Mouse (Mus musculus): ENCODE results near the gene Ptprg. TPM values are rescaled to one million over a fixed set of nuclear protein-coding genes. Genes with fewer than 3 reads are reported as not detected.
"Not testable (repeated sequence)": the region's sequence is repeated elsewhere in the genome, so short reads cannot be mapped to it uniquely, and the experiment has no call there.

Ptprg gene
- polyA plus RNA-seq, 1 experiment, result 12.1 TPM

DNA sequence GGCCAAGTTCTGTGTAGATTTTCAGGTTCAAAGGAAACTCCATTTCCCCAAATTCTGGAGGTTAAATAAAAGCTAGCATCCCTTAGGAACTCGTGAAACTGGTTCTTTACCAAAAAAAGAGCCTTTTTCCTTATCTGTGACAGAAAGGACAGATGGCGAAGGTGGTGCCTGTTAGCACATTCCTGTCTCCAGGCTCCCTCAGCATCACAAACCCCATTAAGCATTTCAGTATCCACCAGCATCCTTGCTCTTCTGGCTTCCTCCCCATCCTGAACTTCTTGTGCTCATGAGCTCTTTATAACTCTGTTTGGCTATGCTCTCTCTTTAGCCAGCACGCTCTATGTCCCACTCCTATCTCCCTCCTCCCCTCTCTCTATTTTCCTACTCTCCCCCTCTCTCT lies 486.4 kb downstream of the Ptprg start:
- no peak overlapping the region for H3K27ac ChIP-seq (ENCODE audit: control insufficient read depth, insufficient read depth, low read depth, low read length)
- no peaks in the 10 kb centered on the region for H3K4me1 ChIP-seq (ENCODE audit: control insufficient read depth, insufficient read depth, low read length)
- H3K4me3 ChIP-seq (ENCODE audit: control insufficient read depth, low read depth, low read length), result no peak overlapping the region
- no peak for TF ChIP-seq CTCF (IDR thresholded peaks at IDR 0.05; ENCODE audit: control insufficient read depth, insufficient read depth, insufficient replicate concordance, low read depth, low read length)
- TF ChIP-seq POLR2A (IDR thresholded peaks at IDR 0.05; ENCODE audit: control insufficient read depth, low read depth, low read length), result no peak
- H3K36me3 ChIP-seq (ENCODE audit: control insufficient read depth, insufficient read depth, low read length), result no peaks in the 10 kb centered on the region
- H3K27me3 ChIP-seq (ENCODE audit: control insufficient read depth, insufficient read depth, low read length), result no peaks in the 10 kb centered on the region

- Histone ChIP-seq H3K27me3 (ENCODE audit: control insufficient read depth, insufficient read depth, low read length) (no peaks in the 10 kb centered on the region), H3K4me3 (ENCODE audit: control insufficient read depth, low read depth, low read length) (no peak overlapping the region), H3K4me1 (ENCODE audit: control insufficient read depth, insufficient read depth, low read length) (no peaks in the 10 kb centered on the region), H3K27ac (ENCODE audit: control insufficient read depth, insufficient read depth, low read depth, low read length) (no peak overlapping the region), H3K36me3 (ENCODE audit: control insufficient read depth, insufficient read depth, low read length) (no peaks in the 10 kb centered on the region)
- TF ChIP-seq CTCF (IDR thresholded peaks at IDR 0.05; ENCODE audit: control insufficient read depth, insufficient read depth, insufficient replicate concordance, low read depth, low read length) (no peak), POLR2A (IDR thresholded peaks at IDR 0.05; ENCODE audit: control insufficient read depth, low read depth, low read length) (no peak)
Observed at GRCm38 (mm10) chr14:12041566-12041965, 488.2 kb downstream of the Ptprg start.

DNA sequence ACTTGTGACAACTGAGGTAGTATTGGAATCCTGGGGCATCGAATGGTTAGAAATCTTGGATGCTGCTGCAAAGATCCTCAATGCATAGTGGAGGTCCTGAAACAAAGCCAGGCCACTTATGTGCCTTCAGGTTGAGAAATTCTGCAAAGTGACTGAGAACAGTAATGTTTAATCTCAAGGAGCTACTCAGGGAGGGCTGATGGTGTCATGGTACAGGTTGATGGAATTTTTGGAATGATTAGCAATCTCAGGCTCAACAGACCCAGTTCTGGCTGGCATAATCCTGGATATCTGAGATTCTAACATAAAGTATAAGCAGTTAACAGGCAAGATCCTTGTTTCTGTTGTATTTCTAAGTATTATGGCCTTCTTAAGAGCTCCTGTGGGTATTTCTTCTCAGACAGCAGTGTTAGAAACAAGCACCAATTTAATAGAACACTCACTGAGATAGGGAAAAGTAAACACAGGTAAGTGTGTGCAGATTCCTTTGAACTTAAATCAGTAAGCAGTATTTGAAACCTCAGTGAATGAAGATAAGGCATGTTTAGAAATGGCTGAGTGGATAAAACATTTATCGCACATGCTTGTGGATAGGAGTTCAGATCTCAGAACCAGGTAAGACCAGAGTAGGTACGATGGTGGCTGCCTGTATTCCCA lies 493.0 kb downstream of the Ptprg start:
- TF ChIP-seq POLR2A (IDR thresholded peaks at IDR 0.05; ENCODE audit: control insufficient read depth, low read depth, low read length) (no peak), CTCF (IDR thresholded peaks at IDR 0.05; ENCODE audit: control insufficient read depth, insufficient read depth, insufficient replicate concordance, low read depth, low read length) (no peak)
- H3K4me1 ChIP-seq (ENCODE audit: control insufficient read depth, insufficient read depth, low read length), result no peaks in the 10 kb centered on the region
- no peaks in the 10 kb centered on the region for H3K36me3 ChIP-seq (ENCODE audit: control insufficient read depth, insufficient read depth, low read length)
- H3K27ac ChIP-seq (ENCODE audit: control insufficient read depth, insufficient read depth, low read depth, low read length), result no peak overlapping the region
- no peak overlapping the region for H3K4me3 ChIP-seq (ENCODE audit: control insufficient read depth, low read depth, low read length)
- no peaks in the 10 kb centered on the region for H3K27me3 ChIP-seq (ENCODE audit: control insufficient read depth, insufficient read depth, low read length)

DNA sequence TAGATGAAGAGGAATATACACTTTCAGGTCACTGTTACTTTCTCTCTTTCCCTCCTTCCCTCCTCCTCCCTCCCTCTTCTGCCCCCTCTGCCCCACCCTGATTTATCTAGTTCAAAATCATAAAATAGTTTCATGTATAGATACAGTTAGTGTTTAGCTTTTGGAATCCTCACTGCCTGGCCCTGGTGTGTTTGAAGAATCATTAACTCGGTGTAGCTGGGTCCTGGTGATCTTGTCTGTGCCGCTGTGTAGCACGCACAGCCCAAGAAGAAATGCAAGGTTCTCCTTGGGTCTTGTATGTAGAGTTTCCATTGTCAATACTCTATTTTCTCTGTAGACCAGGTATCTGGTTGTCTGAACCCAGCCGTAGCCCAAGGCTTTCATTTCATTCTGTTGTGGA lies 494.3 kb downstream of the Ptprg start:
- no peaks in the 10 kb centered on the region for H3K4me1 ChIP-seq (ENCODE audit: control insufficient read depth, insufficient read depth, low read length)
- H3K36me3 ChIP-seq (ENCODE audit: control insufficient read depth, insufficient read depth, low read length), result no peaks in the 10 kb centered on the region
- no peak overlapping the region for H3K4me3 ChIP-seq (ENCODE audit: control insufficient read depth, low read depth, low read length)
- no peak overlapping the region for H3K27ac ChIP-seq (ENCODE audit: control insufficient read depth, insufficient read depth, low read depth, low read length)
- TF ChIP-seq CTCF (IDR thresholded peaks at IDR 0.05; ENCODE audit: control insufficient read depth, insufficient read depth, insufficient replicate concordance, low read depth, low read length) (no peak), POLR2A (IDR thresholded peaks at IDR 0.05; ENCODE audit: control insufficient read depth, low read depth, low read length) (no peak)
- no peaks in the 10 kb centered on the region for H3K27me3 ChIP-seq (ENCODE audit: control insufficient read depth, insufficient read depth, low read length)

GRCm38 (mm10) chr14:12056912-12057524 lies 503.7 kb downstream of the Ptprg start:
- Histone ChIP-seq H3K27ac (ENCODE audit: control insufficient read depth, insufficient read depth, low read depth, low read length) (no peak overlapping the region), H3K4me3 (ENCODE audit: control insufficient read depth, low read depth, low read length) (no peak overlapping the region), H3K36me3 (ENCODE audit: control insufficient read depth, insufficient read depth, low read length) (no peaks in the 10 kb centered on the region), H3K27me3 (ENCODE audit: control insufficient read depth, insufficient read depth, low read length) (no peaks in the 10 kb centered on the region), H3K4me1 (ENCODE audit: control insufficient read depth, insufficient read depth, low read length) (no peaks in the 10 kb centered on the region)
- TF ChIP-seq CTCF (IDR thresholded peaks at IDR 0.05; ENCODE audit: control insufficient read depth, insufficient read depth, insufficient replicate concordance, low read depth, low read length) (no peak), POLR2A (IDR thresholded peaks at IDR 0.05; ENCODE audit: control insufficient read depth, low read depth, low read length) (no peak)

DNA sequence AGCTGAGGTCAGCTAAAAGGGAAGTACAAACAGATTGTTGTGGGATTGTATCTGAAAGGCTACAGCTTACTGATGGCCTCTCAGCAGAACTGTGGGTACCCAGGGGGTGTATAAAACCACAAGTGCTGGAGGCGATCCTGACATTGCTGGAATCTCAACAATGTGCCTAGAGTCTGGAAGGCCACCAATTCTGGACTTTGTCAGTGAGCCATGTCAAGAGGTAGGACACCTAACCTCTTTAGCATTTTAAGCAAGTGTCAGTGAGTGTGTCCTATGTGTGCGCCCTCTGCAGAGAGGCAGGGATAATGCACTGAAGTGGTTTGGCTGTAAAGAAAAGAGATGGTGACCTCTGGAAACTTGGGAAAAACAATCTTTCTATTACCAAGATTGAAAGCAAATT lies 504.5 kb downstream of the Ptprg start:
- TF ChIP-seq CTCF (IDR thresholded peaks at IDR 0.05; ENCODE audit: control insufficient read depth, insufficient read depth, insufficient replicate concordance, low read depth, low read length), result no peak
- no peak for TF ChIP-seq POLR2A (IDR thresholded peaks at IDR 0.05; ENCODE audit: control insufficient read depth, low read depth, low read length)
- Histone ChIP-seq H3K27me3 (ENCODE audit: control insufficient read depth, insufficient read depth, low read length) (no peaks in the 10 kb centered on the region), H3K27ac (ENCODE audit: control insufficient read depth, insufficient read depth, low read depth, low read length) (no peak overlapping the region), H3K4me3 (ENCODE audit: control insufficient read depth, low read depth, low read length) (no peak overlapping the region), H3K4me1 (ENCODE audit: control insufficient read depth, insufficient read depth, low read length) (no peaks in the 10 kb centered on the region), H3K36me3 (ENCODE audit: control insufficient read depth, insufficient read depth, low read length) (no peaks in the 10 kb centered on the region)

DNA sequence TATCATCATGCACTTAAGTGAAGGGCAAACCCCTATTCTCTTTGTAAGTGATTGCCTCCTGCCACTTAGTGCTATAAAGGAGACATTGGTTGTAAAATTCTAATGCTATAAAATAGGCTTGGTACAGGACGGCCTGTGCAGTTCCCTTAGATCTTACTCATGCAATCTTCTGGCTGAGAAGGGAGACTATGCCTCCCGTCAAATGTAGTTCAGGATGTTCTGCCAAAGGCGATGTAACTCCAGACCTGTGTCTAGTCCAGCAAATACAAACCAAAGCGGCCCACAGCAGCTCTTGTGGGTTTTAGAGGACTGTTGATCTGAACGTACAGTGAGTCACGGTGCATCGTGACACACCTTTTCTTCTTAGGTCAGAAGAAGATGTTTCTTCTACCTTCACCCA lies 505.8 kb downstream of the Ptprg start:
- Histone ChIP-seq H3K36me3 (ENCODE audit: control insufficient read depth, insufficient read depth, low read length) (no peaks in the 10 kb centered on the region), H3K4me3 (ENCODE audit: control insufficient read depth, low read depth, low read length) (no peak overlapping the region), H3K27me3 (ENCODE audit: control insufficient read depth, insufficient read depth, low read length) (no peaks in the 10 kb centered on the region), H3K4me1 (ENCODE audit: control insufficient read depth, insufficient read depth, low read length) (no peaks in the 10 kb centered on the region), H3K27ac (ENCODE audit: control insufficient read depth, insufficient read depth, low read depth, low read length) (no peak overlapping the region)
- no peak for TF ChIP-seq CTCF (IDR thresholded peaks at IDR 0.05; ENCODE audit: control insufficient read depth, insufficient read depth, insufficient replicate concordance, low read depth, low read length)

DNA sequence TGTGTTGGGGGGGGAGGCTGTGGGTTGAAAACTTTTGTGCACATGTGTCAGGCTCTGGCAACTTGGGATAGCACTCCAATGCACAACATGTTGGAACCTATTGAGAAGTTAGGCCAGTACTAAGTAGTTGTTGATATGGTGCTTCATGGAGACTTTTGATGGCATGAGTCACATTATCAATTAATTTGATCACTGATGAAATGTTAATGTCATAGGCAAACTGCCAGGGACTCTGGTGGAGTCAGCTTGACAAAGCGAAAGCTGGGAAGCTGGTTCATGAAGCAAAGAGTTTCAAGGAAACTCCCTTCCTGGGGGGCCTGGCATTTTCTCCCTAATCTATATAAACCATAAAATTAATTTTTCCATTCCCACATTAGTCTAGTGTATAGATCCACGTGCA lies 508.0 kb downstream of the Ptprg start:
- not testable (repeated sequence) for H3K27ac ChIP-seq (ENCODE audit: control insufficient read depth, insufficient read depth, low read depth, low read length); H3K36me3 ChIP-seq (ENCODE audit: control insufficient read depth, insufficient read depth, low read length); H3K4me3 ChIP-seq (ENCODE audit: control insufficient read depth, low read depth, low read length); H3K4me1 ChIP-seq (ENCODE audit: control insufficient read depth, insufficient read depth, low read length); H3K27me3 ChIP-seq (ENCODE audit: control insufficient read depth, insufficient read depth, low read length)
